Mouse (Mus musculus) testis, adult 2 months (tissue): ENCODE data around the gene Rnaseh2b.

ENCODE experiments used
- CTCF ChIP-seq: fragments of 200-500 bp; IDR thresholded peaks from 2 replicates; pipeline ENCODE4 v1.5.1; 2012; ENCODE audit warnings: low read depth, mild to moderate bottlenecking, inconsistent platforms, low read length, moderate library complexity; ENCODE audit not compliant: control insufficient read depth, insufficient read depth, insufficient replicate concordance
- POLR2A ChIP-seq: fragments of 200-500 bp; IDR thresholded peaks from 2 replicates; pipeline ENCODE4 v1.6.1; 2012; ENCODE audit warnings: low read depth, mild to moderate bottlenecking, inconsistent platforms, low read length, moderate library complexity; ENCODE audit not compliant: control insufficient read depth

DNA sequence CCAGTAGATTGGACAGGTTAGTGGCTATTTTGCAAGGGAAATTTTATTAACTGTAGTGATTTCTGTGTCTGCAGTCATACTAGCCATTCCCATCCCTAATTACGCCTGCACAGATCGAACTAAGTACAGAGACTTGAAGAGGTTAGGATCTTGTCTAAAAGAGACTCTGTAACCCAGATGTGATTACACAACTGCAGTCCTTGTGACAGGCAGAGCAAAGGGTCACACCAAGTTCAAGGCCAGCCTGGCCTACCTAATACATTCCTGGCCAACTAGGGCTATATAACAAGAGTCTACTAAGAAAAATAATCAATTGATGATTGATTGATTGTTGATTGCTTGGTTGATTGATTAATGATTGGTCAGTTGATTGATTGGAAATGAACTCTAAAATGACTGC, 43.1 kb upstream of the Rnaseh2b start:
- no peak for TF ChIP-seq CTCF
- no peak for TF ChIP-seq POLR2A
